Mouse (Mus musculus) G1E (cell line): ENCODE measurements around the gene Ttl. TPM values are rescaled to one million over a fixed set of nuclear protein-coding genes. Genes with fewer than 3 reads are reported as not detected.

ENCODE experiments used
- ATAC-seq: 2 replicates; pipeline ENCODE4 v1.8.0; 2016; ENCODE audit warnings: mild to moderate bottlenecking; ENCODE audit not compliant: insufficient number of reproducible peaks, poor library complexity, low FRiP score, severe bottlenecking; ENCODE audit errors: extremely low read depth
- DNase-seq: peaks from one replicate; pipeline ENCODE4 v3.0.0; 2012; ENCODE audit warnings: low spot score
- H3K27me3 ChIP-seq: 2 replicates; pipeline ENCODE4 v1.6.1; 2012; ENCODE audit warnings: mild to moderate bottlenecking, low read length, inconsistent platforms; ENCODE audit not compliant: insufficient read depth
- H3K36me3 ChIP-seq: replicated peaks from 2 replicates; pipeline ENCODE3; 2012; ENCODE audit warnings: mild to moderate bottlenecking, inconsistent platforms
- H3K4me1 ChIP-seq: 2 replicates; pipeline ENCODE4 v1.6.1; 2012; ENCODE audit warnings: low read depth, low read length, inconsistent platforms, mixed read lengths; ENCODE audit not compliant: insufficient read depth
- H3K4me3 ChIP-seq: 2 replicates; pipeline ENCODE4 v1.5.1; 2012; ENCODE audit warnings: low read depth, mild to moderate bottlenecking, inconsistent platforms, low read length, moderate library complexity, mixed read lengths
- H3K9me3 ChIP-seq: replicated peaks from 2 replicates; pipeline ENCODE4 v1.6.1; 2012; ENCODE audit warnings: inconsistent platforms
- CTCF ChIP-seq: IDR thresholded peaks from 2 replicates; pipeline ENCODE4 v1.5.1; 2012; ENCODE audit warnings: low read depth, low read length, inconsistent platforms, mixed read lengths
- GATA1 ChIP-seq: IDR thresholded peaks from 2 replicates; pipeline ENCODE4 v1.6.1; 2012; ENCODE audit warnings: borderline replicate concordance, low read length, inconsistent platforms, mixed read lengths
- GATA2 ChIP-seq: IDR thresholded peaks from 2 replicates; pipeline ENCODE4 v1.6.1; 2012; ENCODE audit warnings: low read depth, low read length, inconsistent platforms, borderline replicate concordance
- POLR2AphosphoS5 ChIP-seq: IDR thresholded peaks from 2 replicates; pipeline ENCODE4 v1.6.1; 2012; ENCODE audit warnings: low read depth, low read length, inconsistent platforms; ENCODE audit not compliant: insufficient replicate concordance
- TAL1 ChIP-seq: conservative IDR thresholded peaks from 2 replicates; pipeline ENCODE4 v1.6.1; 2012; ENCODE audit warnings: low read depth, low read length, inconsistent platforms, mixed read lengths
- polyA plus RNA-seq: library from polyadenylated mRNA; stranded (reverse); fragments of >175 nt; gene quantifications from 2 replicates; pipeline ENCODE4 v1.2.3, GENCODE M21; 2012
- total RNA-seq, 2 experiments: library from RNA; stranded (forward) in 1 of 2; stranded (reverse) in 1 of 2; fragments of 200-1000 nt in 1 of 2; fragments of >200 nt in 1 of 2; fragmentation: Nextera tagmentation in 1 of 2; gene quantifications; 2 replicates each; pipeline ENCODE4 v1.2.3; 2014 to 2017

Ttl gene
- total and polyA plus RNA-seq, 3 experiments, result 0.11 TPM; not detected in 2

DNA sequence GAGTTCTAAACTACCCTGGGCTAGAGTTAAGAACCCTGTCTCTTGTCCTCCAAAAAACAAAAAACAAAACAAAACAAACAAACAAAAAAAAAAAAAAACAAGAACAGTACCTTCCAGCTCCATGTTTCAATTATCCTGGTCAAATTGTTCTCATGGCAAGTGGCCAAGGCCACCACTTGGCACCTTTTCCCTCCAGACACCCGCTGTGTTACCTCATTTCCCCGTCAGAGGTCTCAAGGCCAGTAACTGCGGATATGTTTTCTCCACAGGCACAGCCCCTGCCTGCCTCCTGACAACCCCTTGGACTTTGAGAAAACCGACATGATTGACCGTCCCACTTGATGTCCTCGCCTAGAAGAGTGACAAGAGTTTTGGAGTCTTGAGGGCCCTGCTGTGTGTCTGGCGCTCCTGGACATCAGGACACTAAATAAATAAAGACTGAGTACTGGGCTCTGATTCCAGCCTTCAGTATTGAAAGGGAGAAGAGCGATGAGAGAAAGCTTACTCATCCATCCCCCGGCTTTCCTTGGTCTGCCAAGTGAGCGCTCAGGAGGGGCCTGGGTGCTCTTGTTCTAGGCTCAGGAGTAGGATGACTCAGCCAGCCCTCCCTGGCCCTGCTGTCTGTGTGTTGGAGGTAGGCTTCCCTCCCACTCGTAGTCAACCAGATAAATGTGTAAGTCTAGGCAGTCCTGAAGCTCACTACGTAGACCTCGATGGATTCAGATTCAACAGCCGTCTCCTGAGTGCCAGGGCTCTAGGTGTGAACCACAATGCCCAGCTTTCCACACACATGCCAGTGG lies 67.5 kb downstream of the Ttl start:
- Histone ChIP-seq H3K9me3 (no peaks in the 10 kb centered on the region), H3K4me3 (no peak overlapping the region), H3K36me3 (peaks cover 50% of the 10 kb centered on the region), H3K4me1 (peaks cover 31% of the 10 kb centered on the region), H3K27me3 (no peaks in the 10 kb centered on the region)
- ATAC-seq (no peak), DNase-seq (no peak)
- no peak for TF ChIP-seq GATA2
- TF ChIP-seq GATA1, result no peak
- TF ChIP-seq CTCF, result no peak
- TF ChIP-seq POLR2AphosphoS5, result no peak
- TF ChIP-seq TAL1, result no peak

DNA sequence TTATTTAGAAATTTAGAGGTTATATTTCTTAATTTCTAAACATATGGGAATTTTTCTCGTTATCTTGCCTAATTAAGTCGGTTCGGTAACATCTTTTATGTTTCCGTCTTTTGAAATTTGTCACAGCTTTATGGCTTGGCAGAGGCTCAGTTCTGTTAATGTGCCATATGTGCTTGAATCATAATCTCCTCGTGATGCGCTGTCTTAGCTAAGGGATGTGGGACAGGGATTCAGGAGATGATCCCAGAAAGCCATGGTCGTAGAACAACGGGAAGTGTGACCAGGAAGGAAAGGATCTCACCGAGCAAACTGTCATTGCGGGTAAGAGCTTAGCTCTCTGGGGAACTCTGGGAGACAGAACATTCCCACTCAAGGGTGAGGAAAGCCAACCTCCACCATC lies 74.2 kb downstream of the Ttl start:
- H3K36me3 ChIP-seq, result peaks cover 8% of the 10 kb centered on the region
- H3K27me3 ChIP-seq, result peaks cover 15% of the 10 kb centered on the region
- H3K4me3 ChIP-seq, result no peak overlapping the region
- no peaks in the 10 kb centered on the region for H3K9me3 ChIP-seq
- no peak for TF ChIP-seq CTCF
- no peak for TF ChIP-seq POLR2AphosphoS5
- no peak for TF ChIP-seq TAL1
- no peak for TF ChIP-seq GATA2
- ATAC-seq, result no peak
- no peak for DNase-seq
- H3K4me1 ChIP-seq, result no peaks in the 10 kb centered on the region

Other genes with a start within 250 kb of the Ttl start
- 13.7 TPM in 2 replicates for gene Tmem87b, start 247.8 kb upstream of the Ttl start, total RNA-seq (2014; fragmentation: Nextera tagmentation)
- gene Tmem87b, start 247.8 kb upstream of the Ttl start, total RNA-seq (2017), result 17.3 and 20.3 TPM in 2 replicates
- 1.1 and 1.4 TPM in 2 replicates for gene Tmem87b, start 247.8 kb upstream of the Ttl start, polyA plus RNA-seq
- gene Fbln7, start 203.0 kb upstream of the Ttl start, total RNA-seq (2014; fragmentation: Nextera tagmentation), result not detected in 2 replicates
- gene Fbln7, start 203.0 kb upstream of the Ttl start, total RNA-seq (2017), result 0.06 and 0.33 TPM in 2 replicates
- gene Fbln7, start 203.0 kb upstream of the Ttl start, polyA plus RNA-seq, result not detected in 2 replicates
- 6.1 and 6.8 TPM in 2 replicates for gene Zc3h8, start 121.9 kb upstream of the Ttl start, total RNA-seq (2014; fragmentation: Nextera tagmentation)
- gene Zc3h8, start 121.9 kb upstream of the Ttl start, total RNA-seq (2017), result 8.6 and 9.5 TPM in 2 replicates
- 0.55 and 1.1 TPM in 2 replicates for gene Zc3h8, start 121.9 kb upstream of the Ttl start, polyA plus RNA-seq
- gene Zc3h6, start 98.5 kb upstream of the Ttl start, total RNA-seq (2014; fragmentation: Nextera tagmentation), result 8.0 and 9.6 TPM in 2 replicates
- 1.9 TPM in 2 replicates for gene Zc3h6, start 98.5 kb upstream of the Ttl start, total RNA-seq (2017)
- gene Zc3h6, start 98.5 kb upstream of the Ttl start, polyA plus RNA-seq, result 2.1 and 2.2 TPM in 2 replicates
- gene Gm10762, start 98.2 kb upstream of the Ttl start, total RNA-seq (2014; fragmentation: Nextera tagmentation), result 4.2 and 6.8 TPM in 2 replicates
- 3.3 and 4.3 TPM in 2 replicates for gene Gm10762, start 98.2 kb upstream of the Ttl start, total RNA-seq (2017)
- 6.7 and 7.4 TPM in 2 replicates for gene Gm10762, start 98.2 kb upstream of the Ttl start, polyA plus RNA-seq
- gene Vinac1, start 17.8 kb upstream of the Ttl start, total RNA-seq (2014; fragmentation: Nextera tagmentation), result not detected in 2 replicates
- gene Vinac1, start 17.8 kb upstream of the Ttl start, total RNA-seq (2017), result 0.06 and 0.11 TPM in 2 replicates
- gene Vinac1, start 17.8 kb upstream of the Ttl start, polyA plus RNA-seq, result not detected in 2 replicates
- gene Polr1b, start 35.1 kb downstream of the Ttl start, total RNA-seq (2014; fragmentation: Nextera tagmentation), result 29.3 and 40.5 TPM in 2 replicates
- gene Polr1b, start 35.1 kb downstream of the Ttl start, total RNA-seq (2017), result 40.0 and 42.6 TPM in 2 replicates
- 22.5 and 25.3 TPM in 2 replicates for gene Polr1b, start 35.1 kb downstream of the Ttl start, polyA plus RNA-seq
- gene Chchd5, start 63.8 kb downstream of the Ttl start, total RNA-seq (2014; fragmentation: Nextera tagmentation), result 65.3 and 70.6 TPM in 2 replicates
- 33.9 and 39.1 TPM in 2 replicates for gene Chchd5, start 63.8 kb downstream of the Ttl start, total RNA-seq (2017)
- 9.0 and 63.3 TPM in 2 replicates for gene Chchd5, start 63.8 kb downstream of the Ttl start, polyA plus RNA-seq
- 38.5 and 47.7 TPM in 2 replicates for gene Slc20a1, start 132.8 kb downstream of the Ttl start, total RNA-seq (2014; fragmentation: Nextera tagmentation)
- gene Slc20a1, start 132.8 kb downstream of the Ttl start, total RNA-seq (2017), result 71.8 and 88.4 TPM in 2 replicates
- gene Slc20a1, start 132.8 kb downstream of the Ttl start, polyA plus RNA-seq, result 27.8 and 31.6 TPM in 2 replicates
- gene Ckap2l, start 231.3 kb downstream of the Ttl start, total RNA-seq (2014; fragmentation: Nextera tagmentation), result 166 and 180 TPM in 2 replicates
- 50.8 and 60.2 TPM in 2 replicates for gene Ckap2l, start 231.3 kb downstream of the Ttl start, total RNA-seq (2017)
- gene Ckap2l, start 231.3 kb downstream of the Ttl start, polyA plus RNA-seq, result 36.5 and 40.5 TPM in 2 replicates
- gene Il1a, start 244.0 kb downstream of the Ttl start, total RNA-seq (2014; fragmentation: Nextera tagmentation), result not detected in 2 replicates
- 0.17 and 0.22 TPM in 2 replicates for gene Il1a, start 244.0 kb downstream of the Ttl start, total RNA-seq (2017)
- gene Il1a, start 244.0 kb downstream of the Ttl start, polyA plus RNA-seq, result not detected in 2 replicates